Mouse (Mus musculus) ES-E14 (cell line): ENCODE measurements at regions not wholly inside any gene's neighbourhood (a gene's known extent, or its start where the extent isn't known, plus 50 kb on each side); places are given as distances from the start of the nearest gene placed in this dataset.

ENCODE experiments used
- DNase-seq: peaks from one replicate; pipeline ENCODE4 v3.0.0-alpha.2; 2013; ENCODE audit warnings: low read depth, low spot score
- H3K27ac ChIP-seq: 2 replicates; pipeline ENCODE4 v1.5.1; 2012; ENCODE audit warnings: low read depth, mild to moderate bottlenecking, low read length, moderate library complexity, mixed read lengths; ENCODE audit not compliant: poor library complexity, insufficient read depth, severe bottlenecking
- H3K36me3 ChIP-seq: 2 replicates; pipeline ENCODE4 v1.6.1; 2012; ENCODE audit warnings: mild to moderate bottlenecking, low read length, moderate library complexity, mixed read lengths; ENCODE audit not compliant: control insufficient read depth, poor library complexity, insufficient read depth, severe bottlenecking
- H3K4me1 ChIP-seq, 2 experiments: fragments of 150-350 bp in 1 of 2; sonication (generic) in 1 of 2; 2 replicates each; pipeline ENCODE4 v1.6.1; 2012; ENCODE audit warnings: low read length in 2 of 2, mild to moderate bottlenecking in 1 of 2, mixed read lengths in 1 of 2; ENCODE audit not compliant: control insufficient read depth in 2 of 2, insufficient read depth in 2 of 2, poor library complexity in 1 of 2
- H3K4me3 ChIP-seq, 2 experiments: fragments of 150-350 bp in 1 of 2; sonication (generic) in 1 of 2; 2 replicates each; pipeline ENCODE4 v1.5.1; 2012; ENCODE audit warnings: low read length in 2 of 2, low read depth in 1 of 2, mild to moderate bottlenecking in 1 of 2, mixed read lengths in 1 of 2; ENCODE audit not compliant: insufficient read depth in 1 of 2, poor library complexity in 1 of 2, severe bottlenecking in 1 of 2
- H3K9ac ChIP-seq: 2 replicates; pipeline ENCODE4 v1.6.1; 2012; ENCODE audit warnings: low read depth, mild to moderate bottlenecking, low read length, mixed read lengths; ENCODE audit not compliant: poor library complexity, insufficient read depth, severe bottlenecking
- H3K9me3 ChIP-seq: fragments of 150-350 bp; sonication (generic); 2 replicates; pipeline ENCODE4 v1.6.1; 2012; ENCODE audit warnings: low read depth, mild to moderate bottlenecking, low read length; ENCODE audit not compliant: control insufficient read depth, insufficient read depth
- CHD2 ChIP-seq: IDR thresholded peaks from 2 replicates; pipeline ENCODE4 v1.6.1; 2014; ENCODE audit warnings: mild to moderate bottlenecking, low read depth, low read length, inconsistent platforms
- HCFC1 ChIP-seq: IDR thresholded peaks from 2 replicates; pipeline ENCODE4 v1.6.1; 2012; ENCODE audit warnings: low read length, inconsistent platforms, borderline replicate concordance; ENCODE audit not compliant: insufficient read depth
- MAFK ChIP-seq: IDR thresholded peaks from 2 replicates; pipeline ENCODE4 v1.6.1; 2014; ENCODE audit warnings: mild to moderate bottlenecking, low read depth, low read length, inconsistent platforms; ENCODE audit not compliant: insufficient read depth
- ZC3H11A ChIP-seq: IDR thresholded peaks from 2 replicates; pipeline ENCODE4 v1.6.1; 2012; ENCODE audit warnings: low read depth, mild to moderate bottlenecking, inconsistent platforms, low read length, borderline replicate concordance
- ZNF384 ChIP-seq: IDR thresholded peaks from 2 replicates; pipeline ENCODE4 v1.6.1; 2012; ENCODE audit warnings: low read depth, low read length, inconsistent platforms
- in situ Hi-C, 2 experiments: fragments of 600-800 bp; cut with MboI; formaldehyde crosslinking; loops; one replicate each; pipeline ENCODE4 v1.15.1; 2025; ENCODE audit warnings: low sequenced_read_pairs in 2 of 2, inconsistent platforms in 1 of 2; ENCODE audit not compliant: unreplicated experiment in 2 of 2

DNA sequence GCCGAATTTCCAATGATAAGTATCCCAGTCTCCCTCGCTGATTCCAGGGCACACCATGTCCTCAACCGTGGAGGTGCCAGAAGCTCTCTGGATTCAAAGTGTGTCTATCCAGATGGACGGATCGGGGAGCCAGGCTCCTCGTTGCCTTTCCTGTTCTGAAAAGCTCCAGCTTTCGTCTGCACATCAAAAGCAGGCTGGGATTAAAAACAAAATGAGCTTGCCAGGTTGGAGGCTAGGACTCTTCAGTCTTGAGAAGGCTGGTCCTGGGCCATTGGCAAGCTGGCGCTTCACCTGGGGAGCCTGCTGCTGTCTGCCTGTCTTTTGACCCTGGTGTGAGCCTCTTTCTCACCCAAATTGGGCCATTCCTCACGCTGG lies 56.9 kb upstream of the Ubl3 start:
- no peak overlapping the region for H3K4me3 ChIP-seq
- peaks cover 2 to 4% of the 10 kb centered on the region in 2 experiments; a peak in 1 of 4 replicates for H3K4me1 ChIP-seq
- H3K36me3 ChIP-seq: no peaks in the 10 kb centered on the region
- no peaks in the 10 kb centered on the region for H3K9me3 ChIP-seq
- TF ChIP-seq ZNF384: no peak
- no peak overlapping the region for H3K27ac ChIP-seq
- in situ Hi-C loops: no loop called here
- no peak overlapping the region for H3K9ac ChIP-seq
- DNase-seq: no peak

- TF ChIP-seq ZC3H11A (no peak), ZNF384 (no peak), CHD2 (no peak), HCFC1 (no peak), MAFK (no peak)
- Histone ChIP-seq H3K9me3 (no peaks in the 10 kb centered on the region), H3K36me3 (no peaks in the 10 kb centered on the region), H3K9ac (no peak overlapping the region), H3K4me3 (no peak overlapping the region), H3K27ac (no peak overlapping the region), H3K4me1 (peaks cover 2 to 4% of the 10 kb centered on the region in 2 experiments; a peak in 1 of 4 replicates)
- DNase-seq: no peak
- in situ Hi-C loops: no loop called here
Measured at GRCm38 (mm10) chr5:148608857-148609505, 56.4 kb upstream of the Ubl3 start.

- H3K4me1 ChIP-seq: peaks cover 2 to 4% of the 10 kb centered on the region in 2 experiments; a peak in 1 of 4 replicates
- no peak overlapping the region for H3K4me3 ChIP-seq
- no peak overlapping the region for H3K27ac ChIP-seq
- TF ChIP-seq ZNF384 (no peak), MAFK (no peak), CHD2 (no peak), ZC3H11A (no peak), HCFC1 (no peak)
- H3K9ac ChIP-seq: no peak overlapping the region
- DNase-seq: no peak
- H3K36me3 ChIP-seq: no peaks in the 10 kb centered on the region
- no peaks in the 10 kb centered on the region for H3K9me3 ChIP-seq
- in situ Hi-C loops: no loop called here
Measured at GRCm38 (mm10) chr5:148608178-148608577, 55.6 kb upstream of the Ubl3 start.

- TF ChIP-seq ZC3H11A (no peak), ZNF384 (no peak), HCFC1 (no peak), CHD2 (no peak), MAFK (no peak)
- peaks cover 2 to 4% of the 10 kb centered on the region in 2 experiments; a peak in 1 of 4 replicates for H3K4me1 ChIP-seq
- no peak for DNase-seq
- no peaks in the 10 kb centered on the region for H3K36me3 ChIP-seq
- no peak overlapping the region for H3K9ac ChIP-seq
- no peak overlapping the region for H3K27ac ChIP-seq
- no peaks in the 10 kb centered on the region for H3K9me3 ChIP-seq
- in situ Hi-C loops: no loop called here
- no peak overlapping the region for H3K4me3 ChIP-seq
Measured at GRCm38 (mm10) chr5:148605730-148606129, 53.1 kb upstream of the Ubl3 start.
